Mouse (Mus musculus) thymus, postnatal 10 days (tissue): ENCODE data around the gene Chkb.

Source experiments
- DNase-seq, 2 experiments: peaks; one replicate each; pipeline ENCODE4 v3.0.0; 2021; ENCODE audit warnings: low spot score in 2 of 2

Chkb gene

DNA sequence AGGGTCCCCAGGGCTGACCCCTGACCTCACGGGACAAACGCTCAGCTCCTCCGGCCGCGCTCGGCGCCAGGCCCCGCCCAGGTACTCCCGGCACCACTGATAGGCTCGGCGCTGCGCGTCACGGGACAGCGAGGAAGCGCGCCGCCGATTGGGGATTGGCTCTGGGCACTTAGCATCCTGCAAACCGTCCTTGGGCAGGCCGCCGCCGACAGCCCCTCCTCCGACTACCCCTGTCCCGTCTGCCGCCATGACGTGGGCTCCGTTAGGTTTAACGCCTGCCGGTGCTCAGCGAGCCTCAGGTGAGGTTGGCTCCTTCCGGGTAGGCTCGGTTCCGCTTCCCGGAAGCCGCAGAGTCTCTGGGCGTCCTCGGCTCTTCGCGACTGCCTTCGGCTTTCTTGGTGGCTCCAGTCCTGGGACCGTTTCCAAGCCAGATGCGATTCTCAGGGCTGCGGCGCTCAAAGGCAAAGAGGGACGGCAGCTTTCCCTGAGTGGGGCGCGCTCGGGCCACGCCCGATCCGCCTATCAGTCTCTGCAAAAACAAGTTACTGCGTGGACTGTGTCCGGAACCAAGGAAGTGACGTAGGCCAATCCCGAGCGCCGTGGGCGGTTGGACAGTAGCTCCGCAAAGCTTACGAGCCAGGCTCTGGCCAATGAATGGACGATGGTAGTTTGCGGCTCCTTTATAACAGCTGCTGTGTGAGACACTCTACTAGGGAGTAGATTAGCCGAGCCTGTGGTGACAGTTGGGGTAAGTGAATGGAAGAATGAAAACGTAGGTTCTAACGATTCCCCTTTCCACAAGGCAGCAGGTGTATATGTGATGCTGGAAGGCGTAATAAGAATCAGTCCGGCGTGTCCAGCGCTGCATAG is at the start of gene Chkb, which contains the start of the genes C730034F03Rik and Gm44502:
Gene Chkb (minus strand): TSS at position 557 of the 870 bp plus-strand sequence.
Gene C730034F03Rik (plus strand): TSS at position 238 of the 870 bp plus-strand sequence.
Gene Gm44502 (minus strand): TSS at position 345 of the 870 bp plus-strand sequence.
- peak; percentile 89 to 90 for DNase-seq

DNA sequence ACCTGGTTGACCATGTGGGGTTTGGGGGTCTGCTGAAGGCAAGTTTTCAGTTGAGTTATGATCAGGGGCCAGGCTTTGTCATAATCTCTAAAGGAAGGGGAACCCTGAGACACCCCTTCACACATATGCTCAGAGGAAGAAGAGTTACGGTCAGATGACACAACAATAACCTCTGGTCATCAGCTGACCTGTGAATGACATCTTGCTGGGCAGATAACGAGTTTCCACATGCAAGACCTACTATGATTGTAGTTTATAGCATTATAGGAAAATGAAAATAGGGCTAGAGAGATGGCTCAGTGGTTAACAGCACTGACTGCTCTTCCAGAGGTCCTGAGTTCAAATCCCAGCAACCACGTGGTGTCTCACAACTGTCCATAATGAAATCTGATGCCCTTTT is 48.9 kb upstream of the Chkb start:
- DNase-seq = no peak

DNA sequence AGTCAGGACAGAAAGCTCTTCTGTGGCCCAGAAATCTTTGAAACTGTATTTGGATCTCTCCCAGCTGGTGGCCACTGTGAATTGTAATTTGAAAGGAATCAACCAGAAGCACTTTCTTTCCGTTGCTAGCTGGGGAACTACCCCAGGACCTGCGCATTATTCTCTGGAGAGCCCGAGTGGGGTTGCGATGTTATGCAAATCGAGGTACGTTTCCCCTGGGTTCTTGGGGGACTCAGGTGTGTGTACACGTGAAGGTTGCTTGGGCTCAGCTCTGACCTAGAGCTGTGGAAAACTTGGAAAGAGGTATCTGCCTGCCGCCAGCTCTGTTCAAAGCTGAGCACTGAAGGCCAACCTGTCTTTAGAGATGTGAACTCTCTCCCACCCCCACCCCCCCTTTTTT is 48.1 kb upstream of the Chkb start:
- DNase-seq = no peak

DNA sequence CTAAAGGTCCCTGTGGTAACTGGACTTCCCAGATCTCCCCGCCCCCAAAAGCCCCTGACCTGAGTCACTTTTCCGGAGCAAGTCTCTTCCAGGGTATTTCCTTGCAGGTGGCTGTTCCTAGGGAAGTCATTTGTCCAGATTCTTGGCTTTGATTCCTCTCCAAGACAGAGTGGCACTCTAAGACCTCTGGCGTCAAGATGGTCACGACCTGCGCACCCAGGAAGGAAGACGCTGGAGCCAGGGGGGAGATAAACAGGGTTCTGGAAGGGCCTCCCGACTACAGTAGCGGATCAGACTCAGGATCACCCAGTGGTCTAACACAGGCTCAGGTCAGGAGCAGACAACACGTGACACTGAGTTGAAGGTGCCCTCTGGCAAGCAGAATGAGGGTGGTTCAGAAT is 47.4 kb upstream of the Chkb start, which contains the start of gene Arsa:
Gene Arsa (minus strand): TSS at position 335 of the 401 bp plus-strand sequence.
- no peak for DNase-seq

DNA sequence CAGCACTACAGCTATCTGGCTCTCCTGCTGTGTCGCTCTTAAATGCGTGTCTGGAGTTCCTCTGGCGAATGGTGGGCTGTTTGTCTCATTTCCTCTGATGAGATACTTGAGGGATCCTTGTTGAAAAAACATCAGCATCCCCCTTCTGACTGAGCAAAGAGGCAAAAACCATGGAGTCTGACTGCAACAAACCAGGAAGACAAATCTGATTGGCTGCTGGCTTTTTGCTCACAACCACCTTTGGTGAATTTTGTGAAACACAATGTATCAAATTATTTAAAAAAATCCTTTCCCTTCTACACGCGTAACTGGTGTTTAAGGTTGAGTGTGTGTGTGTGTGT is 46.7 kb upstream of the Chkb start:
- no peak for DNase-seq

DNA sequence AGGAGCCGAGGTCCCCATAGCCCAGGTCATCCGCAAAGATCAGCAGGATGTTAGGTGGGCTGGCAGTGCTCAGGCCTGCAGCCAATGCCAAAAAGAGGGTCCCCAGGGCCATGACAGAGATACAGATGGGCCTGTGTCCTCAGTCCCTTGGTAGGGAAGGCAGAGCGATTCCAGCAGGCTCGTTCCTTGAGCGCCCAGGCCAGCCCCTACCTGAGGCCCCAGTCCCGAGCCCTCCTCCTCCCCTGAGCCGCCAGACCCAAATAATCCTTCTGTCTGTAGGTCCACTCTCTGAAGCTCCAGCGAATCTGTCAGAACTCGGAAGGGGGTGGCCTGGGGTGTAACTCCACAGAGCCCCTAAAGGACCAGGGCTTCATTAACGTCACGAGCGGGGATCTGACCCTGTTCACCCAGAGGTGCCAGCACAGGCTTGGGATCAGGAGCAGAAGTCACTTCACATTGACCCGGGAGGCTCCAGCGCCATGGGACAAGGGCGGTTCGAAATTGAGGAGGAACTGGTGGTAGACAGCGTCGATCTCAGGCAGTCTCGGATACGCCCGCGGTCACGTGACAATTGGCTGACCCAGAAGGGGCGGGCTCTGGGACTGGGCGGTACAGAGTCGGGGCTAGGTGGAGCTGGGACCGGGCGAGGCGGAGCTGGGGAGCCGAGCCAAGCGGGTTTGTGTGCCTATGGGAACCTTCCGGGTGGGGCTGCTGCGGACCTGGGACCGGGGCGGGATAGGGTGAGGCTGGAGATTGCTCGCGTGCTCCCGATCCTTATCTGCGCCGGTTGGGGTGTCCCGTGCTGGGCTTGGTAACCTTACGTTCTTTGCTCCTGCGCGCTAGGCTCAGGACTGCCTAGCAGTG is 46.1 kb upstream of the Chkb start:
- DNase-seq = peak; percentile 87 to 88

DNA sequence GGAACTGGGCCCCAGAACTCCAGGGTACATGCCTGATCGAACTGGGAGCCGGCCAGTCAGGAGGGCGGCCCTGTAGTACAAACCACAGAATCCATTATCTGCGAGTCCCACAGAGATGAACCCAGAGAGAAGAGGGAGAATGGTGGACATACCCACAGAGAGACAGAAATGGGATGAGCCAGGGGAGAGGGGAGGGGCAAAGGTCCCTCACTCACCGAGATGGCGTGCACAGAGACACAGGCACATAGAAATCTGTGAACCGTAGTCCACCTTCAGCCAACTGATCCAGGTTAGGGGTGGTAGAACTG is 45.5 kb upstream of the Chkb start:
- no peak for DNase-seq

DNA sequence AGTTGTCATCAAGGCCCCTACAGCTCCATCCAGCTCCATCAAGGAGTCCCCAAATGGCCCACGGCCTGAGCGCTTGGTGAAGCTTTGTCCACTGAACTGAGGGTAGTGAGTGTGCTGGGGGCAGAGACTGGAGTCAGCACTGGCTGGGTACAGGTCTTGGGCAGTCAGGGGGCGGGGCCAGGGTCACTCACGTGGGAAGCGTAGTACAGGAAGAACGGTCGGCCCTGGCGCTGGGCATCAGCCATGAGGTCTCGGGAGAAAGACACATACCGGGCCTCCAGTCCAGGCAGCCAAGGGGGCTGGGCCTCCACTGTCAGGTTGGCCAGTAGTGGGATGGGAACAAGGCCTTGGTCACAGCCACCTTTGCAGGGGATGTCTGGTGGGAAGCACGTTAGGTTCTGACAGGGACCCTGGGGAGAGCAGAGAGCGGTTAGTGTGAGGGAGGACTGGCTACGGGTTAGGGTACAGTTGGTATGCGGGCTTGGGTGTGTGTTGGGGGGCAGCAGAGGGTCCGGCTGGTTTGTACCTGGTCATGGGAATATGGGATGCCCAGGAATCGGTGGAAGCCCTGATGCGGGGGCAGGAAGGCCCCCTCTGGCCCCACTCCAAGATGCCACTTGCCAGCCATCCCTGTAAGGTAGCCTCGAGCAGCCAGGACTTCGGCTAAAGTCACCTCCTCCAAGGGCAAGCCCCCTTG is 45.0 kb upstream of the Chkb start:
- no peak for DNase-seq

DNA sequence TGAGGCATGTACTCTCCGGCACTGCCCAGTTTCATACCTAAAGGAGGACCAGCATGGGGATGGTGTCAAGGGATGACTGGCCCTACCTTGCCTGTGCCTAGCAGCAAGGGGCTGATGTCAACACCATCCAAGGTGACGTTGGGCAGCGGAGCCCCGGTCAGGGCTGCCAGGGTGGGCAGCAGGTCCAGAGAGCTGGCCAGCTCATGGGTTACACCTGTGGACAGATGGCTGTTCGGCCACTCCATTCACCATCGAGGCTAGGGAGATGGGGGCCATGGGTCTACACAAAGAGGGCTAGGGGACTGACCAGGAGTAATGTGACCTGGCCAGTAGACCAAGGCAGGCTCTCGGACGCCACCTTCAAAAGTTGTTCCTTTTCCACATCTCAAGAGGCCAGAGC is 44.2 kb upstream of the Chkb start:
- DNase-seq = no peak

DNA sequence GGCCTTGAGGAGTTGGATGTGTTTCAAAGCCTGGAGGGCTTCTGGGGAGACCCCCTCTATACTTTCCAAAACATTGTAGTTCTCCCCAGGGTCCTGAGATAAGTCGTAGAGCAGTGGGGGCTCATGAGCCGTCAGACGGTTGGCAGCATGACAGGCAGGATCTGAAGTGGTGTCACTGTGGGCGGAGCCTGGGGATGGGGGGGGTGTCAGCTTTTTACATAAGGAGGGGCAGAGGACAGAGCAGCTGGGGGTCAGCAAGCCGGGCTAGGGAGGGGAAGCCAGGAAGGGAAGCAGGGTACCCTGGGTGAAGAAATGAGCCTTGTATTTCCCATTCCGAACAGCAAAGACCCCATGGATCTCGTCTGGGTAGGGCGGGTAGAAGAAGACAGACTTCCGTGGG is 43.7 kb upstream of the Chkb start:
- no peak for DNase-seq

DNA sequence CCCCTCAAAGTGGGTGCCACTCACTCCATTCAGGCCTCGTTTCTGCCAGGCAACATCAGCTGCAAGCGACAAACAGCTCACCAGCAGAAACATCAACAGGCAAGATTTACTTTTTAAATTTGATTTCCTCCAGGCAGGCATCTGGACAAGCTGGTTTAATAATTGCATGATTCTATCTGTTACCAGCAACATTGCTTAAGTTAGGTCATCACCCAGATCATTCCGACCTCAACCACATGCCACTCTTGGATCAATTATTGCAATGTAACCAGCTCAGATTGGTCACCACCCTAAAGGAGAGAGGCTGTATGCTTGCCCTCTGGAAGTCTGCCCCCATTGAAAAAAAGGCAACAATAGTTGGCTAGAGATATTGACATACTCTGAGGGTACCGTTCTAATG is 41.8 kb upstream of the Chkb start:
- DNase-seq = no peak

DNA sequence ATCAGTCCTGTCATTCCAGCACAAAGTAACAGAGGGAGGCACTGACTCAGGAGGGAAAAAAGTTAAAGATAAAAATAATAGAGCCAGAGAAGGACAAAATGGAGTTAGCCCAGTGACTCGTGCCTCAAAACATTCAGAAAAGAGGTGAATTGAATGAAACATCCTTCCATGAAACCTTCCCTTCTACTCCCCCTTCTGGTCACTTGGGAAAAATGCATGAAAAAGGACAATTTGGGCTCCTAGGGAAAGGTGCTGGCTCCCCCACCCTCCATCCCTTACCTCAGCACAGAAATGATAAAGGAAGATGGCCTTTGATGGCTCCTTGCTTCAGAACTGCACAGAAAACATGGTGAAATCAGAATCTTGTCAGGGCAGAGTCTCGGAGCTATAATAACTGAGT is 38.9 kb upstream of the Chkb start:
- DNase-seq = no peak

DNA sequence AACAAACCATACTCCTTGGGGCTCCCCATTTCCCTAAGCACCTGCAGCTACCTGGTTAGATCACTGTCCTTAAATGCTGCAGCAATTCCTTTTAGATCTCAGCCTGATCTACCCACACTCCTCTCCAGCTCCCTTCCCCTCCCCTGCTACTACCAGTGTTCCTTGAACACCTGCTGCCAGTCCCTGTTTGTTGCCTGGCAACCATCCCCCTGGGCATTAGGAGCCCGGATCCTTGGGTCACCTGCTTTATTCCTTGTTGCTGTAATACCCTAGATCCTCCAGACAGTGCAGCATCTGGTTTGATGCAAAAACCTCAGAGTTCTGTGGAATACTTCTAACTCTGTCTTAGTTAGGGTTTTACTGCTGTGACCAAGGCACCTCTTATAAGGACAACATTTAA is 35.3 kb upstream of the Chkb start:
- DNase-seq = no peak

DNA sequence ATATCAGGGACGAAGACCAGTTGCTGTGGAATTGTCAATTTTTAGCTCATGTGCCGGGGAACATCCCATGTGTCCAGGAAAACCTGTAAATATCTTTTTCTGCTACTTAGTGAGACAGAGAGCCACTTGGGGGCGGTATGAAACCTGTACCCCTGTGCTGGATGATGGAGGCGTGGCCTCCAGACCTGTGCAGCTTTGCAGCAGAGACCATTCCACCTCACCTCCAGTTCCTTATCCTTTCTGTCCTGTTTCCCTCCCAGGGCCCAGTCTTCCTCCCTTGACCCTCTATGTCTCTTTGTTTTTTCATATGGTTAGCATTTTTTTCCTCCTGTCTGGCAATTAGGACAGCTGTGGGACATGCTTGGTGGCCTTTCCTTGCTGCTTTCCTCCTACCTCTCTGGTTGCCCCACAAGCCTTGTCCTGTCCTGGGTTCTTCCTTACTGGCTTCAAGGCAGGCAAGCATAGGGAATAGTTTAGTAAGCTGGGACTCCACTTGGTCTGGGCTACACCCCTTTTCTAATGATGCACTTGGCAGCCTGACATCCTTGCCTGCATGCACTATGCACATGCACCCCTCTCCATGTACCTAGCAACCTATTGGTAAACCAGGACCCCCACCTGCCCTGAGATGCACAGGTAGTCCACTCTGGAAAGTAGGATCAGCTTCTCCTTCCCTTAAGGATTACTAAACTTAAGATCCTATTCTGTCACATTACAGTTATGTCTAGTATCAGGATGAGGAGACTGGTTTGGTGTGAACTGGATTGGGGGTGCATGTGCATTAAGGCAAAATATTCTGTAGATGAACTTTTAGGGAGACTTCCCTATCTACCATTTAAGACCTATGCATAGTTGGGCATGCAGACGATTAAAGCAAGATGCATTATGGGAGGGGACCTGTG is 33.9 kb upstream of the Chkb start:
- DNase-seq = no peak

DNA sequence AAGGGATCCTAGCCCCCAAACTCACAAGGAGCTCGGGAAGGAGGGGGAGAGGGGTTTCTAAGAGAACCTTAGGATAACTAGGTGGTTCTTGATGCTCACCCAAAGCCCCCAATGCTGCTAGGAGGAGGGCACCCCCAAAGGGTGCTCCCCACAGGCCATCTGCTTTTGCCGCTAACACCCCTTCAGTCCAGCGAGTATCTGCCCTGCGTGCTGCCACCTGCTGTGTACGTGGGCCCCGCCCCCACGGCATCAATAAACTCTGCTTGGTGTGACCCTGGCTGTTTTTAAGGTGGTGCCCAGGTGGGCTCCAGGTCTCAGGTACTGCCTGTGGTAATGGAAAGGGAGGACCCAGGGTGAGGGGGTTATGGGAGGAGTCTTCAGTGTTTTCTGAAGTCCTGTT is 32.5 kb upstream of the Chkb start:
- DNase-seq = no peak

DNA sequence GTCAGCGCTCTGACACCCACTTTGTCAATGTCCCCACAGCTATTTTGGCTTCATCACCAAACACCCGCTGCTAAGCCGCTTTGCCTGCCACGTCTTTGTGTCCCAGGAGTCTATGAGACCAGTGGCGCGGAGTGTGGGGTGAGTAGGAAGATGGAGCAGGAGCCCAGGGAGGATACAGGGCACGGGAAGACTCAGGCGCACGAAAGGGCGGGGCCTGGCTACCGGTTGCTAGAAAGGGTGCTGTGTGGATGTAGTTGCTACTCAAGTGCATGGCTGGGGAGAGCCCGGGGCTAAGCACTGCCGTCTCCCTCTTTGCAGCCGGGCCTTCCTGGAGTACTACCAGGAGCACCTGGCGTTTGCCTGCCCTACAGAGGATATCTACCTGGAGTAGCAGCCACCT is 31.6 kb upstream of the Chkb start:
- DNase-seq = no peak

DNA sequence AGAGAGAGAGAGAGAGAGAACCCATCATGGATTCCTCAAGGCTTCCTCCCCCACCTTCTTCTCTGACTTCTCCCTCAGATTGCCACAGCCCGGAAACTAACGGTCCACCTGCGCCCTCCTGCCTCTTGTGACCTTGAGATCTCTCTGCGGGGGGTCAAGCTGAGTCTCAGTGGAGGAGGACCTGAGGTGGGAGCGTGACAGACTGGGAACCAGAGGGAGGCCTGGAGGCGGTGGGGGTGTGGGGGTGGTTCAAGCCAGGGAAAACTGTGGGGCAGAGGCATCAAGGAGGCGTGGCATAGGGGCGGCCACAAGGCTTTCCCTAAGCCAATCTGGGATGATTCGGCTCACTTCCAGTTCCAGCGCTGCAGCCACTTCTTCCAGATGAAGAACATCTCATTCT is 30.6 kb upstream of the Chkb start:
- no peak for DNase-seq

DNA sequence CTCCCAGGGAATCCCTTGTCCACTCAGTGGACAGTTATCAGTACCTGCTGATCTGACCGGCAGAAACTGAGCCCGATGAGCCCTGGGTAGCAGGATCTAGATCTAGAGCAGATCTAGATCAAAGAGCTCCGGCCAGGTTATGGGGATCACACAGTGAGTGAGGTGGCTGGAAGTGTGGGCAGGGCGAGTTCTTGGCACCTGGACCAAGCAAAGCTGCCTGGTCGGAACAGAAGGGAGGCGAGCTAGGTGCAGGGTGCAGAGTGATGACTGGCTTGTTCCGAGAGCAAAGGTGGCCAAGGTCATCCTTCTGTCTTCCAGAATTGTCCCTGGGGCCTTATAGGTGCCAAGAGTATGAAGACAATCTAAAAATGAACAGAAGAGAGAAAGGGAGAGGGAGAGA is 30.1 kb upstream of the Chkb start:
- DNase-seq = no peak

DNA sequence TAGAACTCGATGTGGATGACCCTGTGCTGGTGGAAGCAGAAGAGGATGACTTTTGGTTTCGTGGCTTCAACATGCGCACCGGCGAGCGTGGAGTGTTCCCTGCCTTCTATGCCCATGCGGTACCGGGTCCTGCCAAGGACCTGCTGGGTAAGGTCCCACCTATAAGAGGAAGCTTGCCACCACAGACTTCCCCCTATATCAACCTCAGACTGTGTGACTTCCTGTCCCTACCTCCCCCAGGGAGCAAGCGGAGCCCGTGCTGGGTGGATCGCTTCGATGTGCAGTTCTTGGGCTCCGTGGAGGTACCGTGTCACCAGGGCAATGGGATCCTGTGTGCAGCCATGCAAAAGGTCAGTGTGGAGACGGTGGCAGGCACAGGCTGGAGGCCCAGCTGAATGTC is 29.2 kb upstream of the Chkb start:
- DNase-seq = no peak

DNA sequence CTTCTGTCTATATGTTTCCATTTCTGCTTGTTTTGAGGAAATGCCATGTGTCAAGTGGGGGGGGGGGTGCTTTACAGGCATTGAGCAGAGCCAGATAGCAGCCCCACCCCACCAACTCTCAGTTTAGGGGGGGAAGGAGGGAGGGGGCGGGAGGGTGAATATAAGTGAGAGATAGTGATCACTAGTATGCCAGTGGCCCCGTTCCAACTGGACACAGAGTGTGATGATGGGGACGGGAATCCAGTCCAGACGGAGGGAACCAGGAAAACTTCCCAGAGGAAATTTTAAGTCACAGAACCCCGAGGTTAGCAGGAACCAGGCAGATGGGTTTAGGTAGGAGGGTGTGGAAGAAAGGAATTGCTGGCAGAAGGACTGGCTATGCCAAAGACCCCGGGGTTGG is 25.9 kb upstream of the Chkb start:
- DNase-seq = no peak

DNA sequence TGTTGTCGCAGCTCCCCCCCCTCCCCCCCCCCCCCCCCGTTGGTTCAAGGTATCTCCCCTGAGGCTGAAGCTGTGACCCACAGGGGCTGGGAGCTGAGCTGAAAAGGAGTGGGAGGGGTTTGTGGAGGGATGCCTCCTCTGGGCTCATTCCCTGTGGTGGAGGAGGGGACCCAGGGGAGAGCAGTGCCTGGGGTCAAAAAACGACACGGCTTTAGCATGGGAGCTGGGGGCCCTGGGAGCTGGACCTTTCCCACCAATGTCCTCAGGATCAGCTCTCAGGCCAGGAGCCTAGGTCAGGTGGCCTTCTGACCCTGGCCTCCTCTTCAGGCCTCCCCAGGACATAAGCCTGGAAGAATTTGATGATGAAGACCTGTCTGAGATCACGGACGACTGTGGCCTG is 25.1 kb upstream of the Chkb start:
- no peak for DNase-seq
